Mouse (Mus musculus) stomach, postnatal 0 days (tissue): ENCODE measurements around the gene Plxnb2.

ENCODE experiments used
- CTCF ChIP-seq: IDR thresholded peaks from 2 replicates; pipeline ENCODE4 v1.5.1; 2016; ENCODE audit warnings: antibody characterized with exemption, low read depth, mild to moderate bottlenecking, moderate library complexity
- EP300 ChIP-seq: optimal IDR thresholded peaks from 2 replicates; pipeline ENCODE3; 2016; ENCODE audit warnings: antibody characterized with exemption

DNA sequence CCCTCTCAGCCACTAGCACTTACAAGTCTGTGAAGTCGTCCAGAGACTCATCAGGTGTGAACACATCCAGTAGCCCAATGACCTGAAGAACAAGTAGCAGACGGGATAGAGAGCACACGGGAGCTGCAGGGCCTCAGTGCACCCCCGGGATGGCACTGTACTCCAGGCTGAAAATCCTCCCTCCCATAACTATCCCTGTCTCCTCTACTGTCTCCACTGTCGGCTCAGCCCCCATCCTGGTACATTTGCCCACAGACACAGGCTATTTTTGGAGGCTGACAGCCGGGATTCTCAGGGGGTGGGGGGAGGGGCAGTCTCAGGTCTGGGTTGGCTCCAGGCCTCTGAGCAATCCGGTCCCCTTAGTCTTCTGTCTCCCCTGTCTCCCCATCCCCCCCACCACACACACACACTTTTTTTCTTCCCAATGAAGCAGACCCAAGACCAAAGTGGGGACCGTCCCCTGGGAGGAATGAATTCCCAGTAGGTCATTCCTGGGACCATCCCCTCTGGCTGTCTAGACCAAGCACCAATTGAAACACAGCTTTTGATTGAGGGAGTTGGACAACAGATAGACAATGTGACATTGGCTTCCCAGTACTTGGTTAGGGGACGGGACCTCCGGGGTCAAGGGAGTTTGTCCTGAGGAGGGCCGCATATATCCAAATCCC, 43.1 kb downstream of the Plxnb2 start:
- TF ChIP-seq EP300 (no peak), CTCF (no peak)
